Mouse (Mus musculus) heart, postnatal 0 days (tissue): ENCODE measurements around the gene Ier3. TPM values are rescaled to one million over a fixed set of nuclear protein-coding genes. Genes with fewer than 3 reads are reported as not detected.

Source experiments
- ATAC-seq: fragments of 200-750 bp; cut with Nextera tagmentation; 2 replicates; pipeline ENCODE4 v1.8.0; 2017; ENCODE audit warnings: low read depth, moderate number of reproducible peaks, moderate library complexity; ENCODE audit not compliant: insufficient read depth
- DNase-seq: peaks from one replicate; pipeline ENCODE4 v3.0.0-alpha.2; 2016; ENCODE audit warnings: low spot score
- H3K27ac ChIP-seq: fragments of 300-500 bp; sonication (generic); 2 replicates; pipeline ENCODE4 v1.5.1; 2014; ENCODE audit warnings: low read depth, mild to moderate bottlenecking
- H3K27me3 ChIP-seq: fragments of 300-500 bp; sonication (generic); 2 replicates; pipeline ENCODE4 v1.6.1; 2014; ENCODE audit warnings: low read length, mixed read lengths; ENCODE audit not compliant: control insufficient read depth, insufficient read depth
- H3K36me3 ChIP-seq: fragments of 300-500 bp; sonication (generic); replicated peaks from 2 replicates; pipeline ENCODE4 v1.6.1; 2014; ENCODE audit warnings: low read length, mixed read lengths; ENCODE audit not compliant: control insufficient read depth, insufficient read depth
- H3K4me1 ChIP-seq: fragments of 300-500 bp; sonication (generic); 2 replicates; pipeline ENCODE4 v1.6.1; 2014; ENCODE audit warnings: antibody characterized with exemption; ENCODE audit not compliant: control insufficient read depth, insufficient read depth
- H3K4me2 ChIP-seq: fragments of 300-500 bp; sonication (generic); 2 replicates; pipeline ENCODE4 v1.6.1; 2014; ENCODE audit warnings: low read depth, mild to moderate bottlenecking, low read length, moderate library complexity
- H3K4me3 ChIP-seq: fragments of 300-500 bp; sonication (generic); 2 replicates; pipeline ENCODE4 v1.5.1; 2014; ENCODE audit warnings: low read depth, low read length
- H3K9ac ChIP-seq: fragments of 300-500 bp; sonication (generic); replicated peaks from 2 replicates; pipeline ENCODE4 v1.6.1; 2014; ENCODE audit warnings: low read depth, low read length, mixed read lengths
- H3K9me3 ChIP-seq: fragments of 300-500 bp; sonication (generic); replicated peaks from 2 replicates; pipeline ENCODE4 v1.6.1; 2016; ENCODE audit warnings: low read length; ENCODE audit not compliant: control insufficient read depth
- CTCF ChIP-seq: IDR thresholded peaks from 2 replicates; pipeline ENCODE4 v1.5.1; 2016; ENCODE audit warnings: antibody characterized with exemption, control low read depth, low read depth
- EP300 ChIP-seq: IDR thresholded peaks from 2 replicates; pipeline ENCODE4 v1.6.1; 2016; ENCODE audit warnings: antibody characterized with exemption, low read depth
- WGBS: fragments of 180-500 bp; shearing (Covaris S2); extraction: QIAGEN DNeasy Blood & Tissue Kit; methylation state at CpG from one replicate; pipeline ENCODE4 v1.1.7; 2014; 5-methylcytosine and 5-hydroxymethylcytosine counted together
- microRNA-seq: library from miRNA; unstranded; fragments of <30 nt; microRNA quantifications from one replicate; pipeline ENCODE4, GENCODE M21; 2016
- polyA plus RNA-seq: library from polyadenylated mRNA; unstranded; fragments of >200 nt; fragmentation: Nextera tagmentation; extraction: Ambion mirVana; gene quantifications from 2 replicates; pipeline ENCODE4 v1.2.1, GENCODE M21; 2015
- total RNA-seq: library from RNA; depleted of rRNA; stranded (reverse); fragments of >200 nt; gene quantifications from 2 replicates; pipeline ENCODE4 v1.2.3, GENCODE M21; 2014; ENCODE audit warnings: low replicate concordance; rRNA removed

The Ier3 gene
- total and polyA plus RNA-seq, 2 experiments from 2014 or later = 50.5 to 79.4 TPM

- Histone ChIP-seq H3K4me2 (peak overlapping the region; percentile 86), H3K36me3 (0 out of 2 replicates have a peak, but pooled peaks cover 5% of the 10 kb centered on the region), H3K9me3 (no peaks in the 10 kb centered on the region), H3K9ac (peak overlapping the region; percentile 77), H3K27me3 (no peaks in the 10 kb centered on the region), H3K27ac (peak overlapping the region; percentile 96), H3K4me1 (peaks cover 14% of the 10 kb centered on the region), H3K4me3 (peak overlapping the region; percentile 66)
- DNase-seq = no peak
- TF ChIP-seq CTCF = no peak
- no peak for TF ChIP-seq EP300
- no peak for ATAC-seq
- under 1% methylated on average over 7 of the region's 7 CpGs for WGBS
These were observed 47.5 kb downstream of the Ier3 start for GRCm38 (mm10) chr17:35868961-35869345.

GRCm38 (mm10) chr17:35869346-35870067 lies 48.0 kb downstream of the Ier3 start:
- H3K4me1 ChIP-seq = peaks cover 14% of the 10 kb centered on the region
- TF ChIP-seq CTCF (no peak), EP300 (no peak)
- H3K4me2 ChIP-seq = peak overlapping the region; percentile 86
- ATAC-seq = no peak
- no peaks in the 10 kb centered on the region for H3K9me3 ChIP-seq
- peak overlapping the region; percentile 77 for H3K9ac ChIP-seq
- 10% methylated on average over 7 of the region's 7 CpGs for WGBS
- H3K4me3 ChIP-seq = peak overlapping the region; percentile 66
- no peaks in the 10 kb centered on the region for H3K27me3 ChIP-seq
- peak; percentile 44 for DNase-seq
- H3K36me3 ChIP-seq = peaks cover 10% of the 10 kb centered on the region; the same call in 1 of the 2 replicates
- peak overlapping the region; percentile 96 for H3K27ac ChIP-seq

- Histone ChIP-seq H3K9ac (peak overlapping the region; percentile 77; the same call in 1 of the 2 replicates), H3K27me3 (no peaks in the 10 kb centered on the region), H3K9me3 (no peaks in the 10 kb centered on the region), H3K4me1 (peaks cover 14% of the 10 kb centered on the region), H3K36me3 (peaks cover 18% of the 10 kb centered on the region), H3K27ac (peak overlapping the region; percentile 96), H3K4me3 (peak overlapping the region; percentile 66), H3K4me2 (peak overlapping the region; percentile 86)
- 31% methylated on average over 9 of the region's 9 CpGs for WGBS
- TF ChIP-seq EP300 (no peak), CTCF (no peak)
- ATAC-seq (peak; percentile 40), DNase-seq (peak; percentile 65)
These were observed 48.8 kb downstream of the Ier3 start for GRCm38 (mm10) chr17:35870151-35870883.

- H3K9ac ChIP-seq = peak overlapping the region; percentile 77; the same call in 1 of the 2 replicates
- WGBS = 44% methylated on average over 8 of the region's 8 CpGs
- peak overlapping the region; percentile 96 for H3K27ac ChIP-seq
- peaks cover 14% of the 10 kb centered on the region for H3K4me1 ChIP-seq
- no peaks in the 10 kb centered on the region for H3K27me3 ChIP-seq
- peak overlapping the region; percentile 66 for H3K4me3 ChIP-seq
- H3K4me2 ChIP-seq = peak overlapping the region; percentile 86
- H3K9me3 ChIP-seq = no peaks in the 10 kb centered on the region
- ATAC-seq (no peak), DNase-seq (no peak)
- peaks cover 24% of the 10 kb centered on the region for H3K36me3 ChIP-seq
- peak; percentile 57 for TF ChIP-seq CTCF
- TF ChIP-seq EP300 = no peak
These were observed 49.6 kb downstream of the Ier3 start for GRCm38 (mm10) chr17:35870884-35871696.

Small RNAs within 50 kb of the gene (microRNA-seq; reads per million reads assigned to microRNA genes)
- gene Gm28033 = not detected

Other genes with a start within 250 kb of the Ier3 start
- not detected in 2 replicates for gene Sfta2, start 220.1 kb upstream of the Ier3 start, total RNA-seq
- not detected in 2 replicates for gene Sfta2, start 220.1 kb upstream of the Ier3 start, polyA plus RNA-seq
- gene Gm9573, start 195.0 kb upstream of the Ier3 start, total RNA-seq = not detected in 2 replicates
- gene Gm9573, start 195.0 kb upstream of the Ier3 start, polyA plus RNA-seq = not detected in 2 replicates
- not detected in 2 replicates for gene Mucl3, start 178.0 kb upstream of the Ier3 start, total RNA-seq
- gene Mucl3, start 178.0 kb upstream of the Ier3 start, polyA plus RNA-seq = not detected in 2 replicates
- gene Vars2, start 154.1 kb upstream of the Ier3 start, total RNA-seq = 25.5 and 59.8 TPM in 2 replicates
- gene Vars2, start 154.1 kb upstream of the Ier3 start, polyA plus RNA-seq = 9.4 and 9.8 TPM in 2 replicates
- gene Gtf2h4, start 147.9 kb upstream of the Ier3 start, total RNA-seq = 21.0 and 24.2 TPM in 2 replicates
- 18.0 and 21.2 TPM in 2 replicates for gene Gtf2h4, start 147.9 kb upstream of the Ier3 start, polyA plus RNA-seq
- 105 and 206 TPM in 2 replicates for gene Ddr1, start 117.1 kb upstream of the Ier3 start, total RNA-seq
- 63.9 and 71.8 TPM in 2 replicates for gene Ddr1, start 117.1 kb upstream of the Ier3 start, polyA plus RNA-seq
- gene Flot1, start 1.5 kb downstream of the Ier3 start, total RNA-seq = 161 and 163 TPM in 2 replicates
- 122 and 132 TPM in 2 replicates for gene Flot1, start 1.5 kb downstream of the Ier3 start, polyA plus RNA-seq
- 1,043 and 1,325 TPM in 2 replicates for gene Tubb5, start 16.6 kb downstream of the Ier3 start, total RNA-seq
- gene Tubb5, start 16.6 kb downstream of the Ier3 start, polyA plus RNA-seq = 259 and 267 TPM in 2 replicates
- gene Mdc1, start 19.8 kb downstream of the Ier3 start, total RNA-seq = 5.4 and 25.0 TPM in 2 replicates
- gene Mdc1, start 19.8 kb downstream of the Ier3 start, polyA plus RNA-seq = 2.3 and 3.0 TPM in 2 replicates
- 16.1 and 36.2 TPM in 2 replicates for gene Nrm, start 39.6 kb downstream of the Ier3 start, total RNA-seq
- gene Nrm, start 39.6 kb downstream of the Ier3 start, polyA plus RNA-seq = 18.0 and 21.6 TPM in 2 replicates
- 30.0 and 35.0 TPM in 2 replicates for gene Ppp1r18, start 43.9 kb downstream of the Ier3 start, total RNA-seq
- gene Ppp1r18, start 43.9 kb downstream of the Ier3 start, polyA plus RNA-seq = 10.0 and 11.6 TPM in 2 replicates
- 18.2 and 24.1 TPM in 2 replicates for gene Dhx16, start 58.1 kb downstream of the Ier3 start, total RNA-seq
- gene Dhx16, start 58.1 kb downstream of the Ier3 start, polyA plus RNA-seq = 14.9 and 15.0 TPM in 2 replicates
- 32.5 and 36.6 TPM in 2 replicates for gene 2310061I04Rik, start 75.7 kb downstream of the Ier3 start, total RNA-seq
- gene 2310061I04Rik, start 75.7 kb downstream of the Ier3 start, polyA plus RNA-seq = 51.9 and 53.1 TPM in 2 replicates
- 28.6 and 31.0 TPM in 2 replicates for gene Atat1, start 88.4 kb downstream of the Ier3 start, total RNA-seq
- gene Atat1, start 88.4 kb downstream of the Ier3 start, polyA plus RNA-seq = 19.1 and 19.8 TPM in 2 replicates
- gene Mrps18b, start 94.7 kb downstream of the Ier3 start, total RNA-seq = 38.0 and 73.7 TPM in 2 replicates
- 68.6 and 77.0 TPM in 2 replicates for gene Mrps18b, start 94.7 kb downstream of the Ier3 start, polyA plus RNA-seq
- gene Ppp1r10, start 94.8 kb downstream of the Ier3 start, total RNA-seq = 11.2 and 20.7 TPM in 2 replicates
- 14.8 and 20.2 TPM in 2 replicates for gene Ppp1r10, start 94.8 kb downstream of the Ier3 start, polyA plus RNA-seq
- 44.0 and 47.0 TPM in 2 replicates for gene Abcf1, start 148.1 kb downstream of the Ier3 start, total RNA-seq
- gene Abcf1, start 148.1 kb downstream of the Ier3 start, polyA plus RNA-seq = 68.5 and 74.5 TPM in 2 replicates
- 18.7 and 27.2 TPM in 2 replicates for gene Gnl1, start 158.2 kb downstream of the Ier3 start, total RNA-seq
- gene Gnl1, start 158.2 kb downstream of the Ier3 start, polyA plus RNA-seq = 26.2 and 30.0 TPM in 2 replicates
- 0.61 and 20.4 TPM in 2 replicates for gene Prr3, start 158.6 kb downstream of the Ier3 start, total RNA-seq
- 6.7 and 8.6 TPM in 2 replicates for gene Prr3, start 158.6 kb downstream of the Ier3 start, polyA plus RNA-seq
- 6.2 TPM in 1 of 2 replicates, not detected in the other for gene H2-T24, start 198.9 kb downstream of the Ier3 start, total RNA-seq
- gene H2-T24, start 198.9 kb downstream of the Ier3 start, polyA plus RNA-seq = 1.8 TPM in 2 replicates
- gene H2-T23, start 211.2 kb downstream of the Ier3 start, total RNA-seq = 19.2 and 34.8 TPM in 2 replicates
- gene H2-T23, start 211.2 kb downstream of the Ier3 start, polyA plus RNA-seq = 10.3 and 10.8 TPM in 2 replicates
- gene H2-T22, start 221.1 kb downstream of the Ier3 start, total RNA-seq = 17.4 and 19.6 TPM in 2 replicates
- gene H2-T22, start 221.1 kb downstream of the Ier3 start, polyA plus RNA-seq = 8.2 and 8.4 TPM in 2 replicates
- gene Gm6034, start 221.3 kb downstream of the Ier3 start, total RNA-seq = not detected in 2 replicates
- gene Gm6034, start 221.3 kb downstream of the Ier3 start, polyA plus RNA-seq = not detected in 2 replicates
- gene Gm11127, start 236.7 kb downstream of the Ier3 start, total RNA-seq = not detected in 2 replicates
- gene Gm11127, start 236.7 kb downstream of the Ier3 start, polyA plus RNA-seq = not detected in 2 replicates